Mouse (Mus musculus): ENCODE data around the gene Pde3a. TPM values are rescaled to one million over a fixed set of nuclear protein-coding genes. Genes with fewer than 3 reads are reported as not detected.

Gene Pde3a
- total RNA-seq, 2 experiments from 2014 or later, result 1.9 to 2.3 TPM

- DNase-seq, result no peak
- intact Hi-C loops (cut with DNase I), result no loop called here
Observed at GRCm38 (mm10) chr6:141381473-141381872, 132.4 kb downstream of the Pde3a start.

GRCm38 (mm10) chr6:141381881-141382370 lies 132.9 kb downstream of the Pde3a start:
- intact Hi-C loops (cut with DNase I), result no loop called here
- DNase-seq, result no peak

- no peak for DNase-seq
- intact Hi-C loops (cut with DNase I), result no loop called here
Observed at GRCm38 (mm10) chr6:141388104-141388503, 139.0 kb downstream of the Pde3a start.

- DNase-seq, result no peak
- intact Hi-C loops (cut with DNase I), result no loop called here
Observed at GRCm38 (mm10) chr6:141395926-141396325, 146.9 kb downstream of the Pde3a start.

GRCm38 (mm10) chr6:141399411-141399810 lies 150.3 kb downstream of the Pde3a start:
- DNase-seq, result no peak
- intact Hi-C loops (cut with DNase I), result no loop called here

GRCm38 (mm10) chr6:141403943-141404342 lies 154.9 kb downstream of the Pde3a start:
- intact Hi-C loops (cut with DNase I), result no loop called here
- DNase-seq, result no peak

GRCm38 (mm10) chr6:141404649-141405048 lies 155.6 kb downstream of the Pde3a start:
- intact Hi-C loops (cut with DNase I), result no loop called here

GRCm38 (mm10) chr6:141405496-141405895 lies 156.4 kb downstream of the Pde3a start:
- DNase-seq, result no peak
- intact Hi-C loops (cut with DNase I), result no loop called here

More at GRCm38 (mm10) chr6:141404649-141405048, 155.6 kb downstream of the Pde3a start:
- no peak for DNase-seq

GRCm38 (mm10) chr6:141408758-141409157 lies 159.7 kb downstream of the Pde3a start:
- intact Hi-C loops (cut with DNase I), result no loop called here
- DNase-seq, result peak in 1 of 2 experiments; percentile 23

GRCm38 (mm10) chr6:141410836-141411235 lies 161.8 kb downstream of the Pde3a start:
- intact Hi-C loops (cut with DNase I), result no loop called here
- no peak for DNase-seq

GRCm38 (mm10) chr6:141425114-141425513 lies 176.0 kb downstream of the Pde3a start:
- intact Hi-C loops (cut with DNase I), result no loop called here
- no peak for DNase-seq

GRCm38 (mm10) chr6:141428587-141428986 lies 179.5 kb downstream of the Pde3a start:
- intact Hi-C loops (cut with DNase I), result no loop called here
- DNase-seq, result no peak

- intact Hi-C loops (cut with DNase I), result no loop called here
- no peak for DNase-seq
Observed at GRCm38 (mm10) chr6:141430134-141430533, 181.1 kb downstream of the Pde3a start.

GRCm38 (mm10) chr6:141432271-141432974 lies 183.4 kb downstream of the Pde3a start:
- DNase-seq, result no peak
- intact Hi-C loops (cut with DNase I), result no loop called here

GRCm38 (mm10) chr6:141433917-141434756 lies 185.1 kb downstream of the Pde3a start:
- no peak for DNase-seq
- intact Hi-C loops (cut with DNase I), result no loop called here

GRCm38 (mm10) chr6:141435160-141435559 lies 186.1 kb downstream of the Pde3a start:
- intact Hi-C loops (cut with DNase I), result no loop called here
- no peak for DNase-seq

- intact Hi-C loops (cut with DNase I), result loop anchor here (5.0 kb wide), 1 partner anchor 723 kb away; no protein-coding TSS in a partner anchor
- no peak for DNase-seq
Observed at GRCm38 (mm10) chr6:141439965-141440364, 190.9 kb downstream of the Pde3a start.

GRCm38 (mm10) chr6:141447547-141447946 lies 198.5 kb downstream of the Pde3a start:
- peak; percentile 45 to 57 for DNase-seq
- intact Hi-C loops (cut with DNase I), result loop anchor here (5.0 kb wide), 1 partner anchor 520 kb away; no protein-coding TSS in a partner anchor

- intact Hi-C loops (cut with DNase I), result loop anchor here (5.0 kb wide), 1 partner anchor 522 kb away; no protein-coding TSS in a partner anchor
- DNase-seq, result no peak
Observed at GRCm38 (mm10) chr6:141448886-141449285, 199.8 kb downstream of the Pde3a start.

- intact Hi-C loops (cut with DNase I), result no loop called here
- no peak for DNase-seq
Observed at GRCm38 (mm10) chr6:141455335-141455734, 206.3 kb downstream of the Pde3a start.

- DNase-seq, result no peak
- intact Hi-C loops (cut with DNase I), result no loop called here
Observed at GRCm38 (mm10) chr6:141456591-141456990, 207.5 kb downstream of the Pde3a start.
